Mouse (Mus musculus): ENCODE data around the gene Hsd17b11. TPM values are rescaled to one million over a fixed set of nuclear protein-coding genes. Genes with fewer than 3 reads are reported as not detected.

Gene Hsd17b11
- polyA plus RNA-seq (2017; shearing (Covaris generic)), result 3.7 TPM

GRCm38 (mm10) chr5:104021597-104022378 is at the start of gene Hsd17b11:
Gene Hsd17b11, minus strand, starts transcription at chr5:104021919.

GRCm38 (mm10) chr5:104046256-104047199 is 24.8 kb upstream of the Hsd17b11 start, which contains the start of gene Nudt9:
Gene Nudt9, plus strand, starts transcription at chr5:104046306.

GRCm38 (mm10) chr5:103977297-103977696 is 44.4 kb downstream of the Hsd17b11 start, which contains the start of gene Hsd17b13:
Gene Hsd17b13, minus strand, starts transcription at chr5:103977410.

Other genes with a start within 250 kb of the Hsd17b11 start
- gene Klhl8, start 110.7 kb downstream of the Hsd17b11 start, polyA plus RNA-seq (2017; shearing (Covaris generic)), result 7.5 TPM
- gene Hsd17b13, start 44.5 kb downstream of the Hsd17b11 start, polyA plus RNA-seq (2017; shearing (Covaris generic)), result not detected
- 47.1 TPM for gene Nudt9, start 24.4 kb upstream of the Hsd17b11 start, polyA plus RNA-seq (2017; shearing (Covaris generic))
- not detected for gene Gm17660, start 55.7 kb upstream of the Hsd17b11 start, polyA plus RNA-seq (2017; shearing (Covaris generic))
- not detected for gene Sparcl1, start 91.8 kb upstream of the Hsd17b11 start, polyA plus RNA-seq (2017; shearing (Covaris generic))
- not detected for gene Dspp, start 148.8 kb upstream of the Hsd17b11 start, polyA plus RNA-seq (2017; shearing (Covaris generic))
- gene Dmp1, start 180.7 kb upstream of the Hsd17b11 start, polyA plus RNA-seq (2017; shearing (Covaris generic)), result not detected

All from naive thymus-derived CD4-positive, alpha-beta T cell, adult 5 months (primary cell).